Mouse (Mus musculus) intestine, embryonic 14.5 days (tissue): Measurements from ENCODE around the gene Gm17349. TPM values are rescaled to one million over a fixed set of nuclear protein-coding genes. Genes with fewer than 3 reads are reported as not detected.
A peak's percentile ranks its signal among the peaks of the same experiment; 100 is the strongest.

ENCODE experiments used
- ATAC-seq: fragments of 200-750 bp; cut with Nextera tagmentation; replicated peaks from 2 replicates; pipeline ENCODE4 v1.8.0; 2017; ENCODE audit warnings: low read depth, moderate number of reproducible peaks, moderate TSS enrichment, moderate library complexity; ENCODE audit not compliant: low FRiP score, low TSS enrichment
- DNase-seq: peaks from one replicate; pipeline ENCODE4 v3.0.0-alpha.2; 2018; ENCODE audit warnings: low spot score
- H3K27ac ChIP-seq: fragments of 300-500 bp; sonication (generic); 2 replicates; pipeline ENCODE4 v1.5.1; 2014; ENCODE audit warnings: low read depth, mild to moderate bottlenecking, control low read depth
- H3K27me3 ChIP-seq: fragments of 300-500 bp; sonication (generic); replicated peaks from 2 replicates; pipeline ENCODE4 v1.6.1; 2014; ENCODE audit warnings: low read length, control low read depth; ENCODE audit not compliant: control insufficient read depth, insufficient read depth
- H3K36me3 ChIP-seq: fragments of 300-500 bp; sonication (generic); 2 replicates; pipeline ENCODE4 v1.6.1; 2014; ENCODE audit warnings: low read length, control low read depth; ENCODE audit not compliant: control insufficient read depth, insufficient read depth
- H3K4me1 ChIP-seq: fragments of 300-500 bp; sonication (generic); replicated peaks from 2 replicates; pipeline ENCODE4 v1.6.1; 2014; ENCODE audit warnings: low read length, control low read depth, mixed read lengths; ENCODE audit not compliant: control insufficient read depth, insufficient read depth
- H3K4me2 ChIP-seq: fragments of 300-500 bp; sonication (generic); 2 replicates; pipeline ENCODE4 v1.6.1; 2014; ENCODE audit warnings: low read length
- H3K4me3 ChIP-seq: fragments of 300-500 bp; sonication (generic); 2 replicates; pipeline ENCODE4 v1.5.1; 2014; ENCODE audit warnings: low read depth, low read length, control low read depth, mixed read lengths
- H3K9ac ChIP-seq: fragments of 300-500 bp; sonication (generic); 2 replicates; pipeline ENCODE4 v1.6.1; 2014; ENCODE audit warnings: mild to moderate bottlenecking, low read length
- H3K9me3 ChIP-seq: fragments of 300-500 bp; sonication (generic); 2 replicates; pipeline ENCODE4 v1.6.1; 2016; ENCODE audit warnings: low read length, control low read depth; ENCODE audit not compliant: control insufficient read depth
- WGBS: fragments of 180-500 bp; shearing (Covaris S2); extraction: QIAGEN DNeasy Blood & Tissue Kit; methylation state at CpG from one replicate; pipeline ENCODE4 v1.1.7; 2014; 5-methylcytosine and 5-hydroxymethylcytosine counted together
- polyA plus RNA-seq: library from polyadenylated mRNA; unstranded; fragments of >200 nt; fragmentation: Nextera tagmentation; extraction: Ambion mirVana; gene quantifications from 2 replicates; pipeline ENCODE4 v1.2.1, GENCODE M21; 2014

Gm17349 gene
- polyA plus RNA-seq, 1 experiment from 2014 or later = not detected

- Histone ChIP-seq H3K9ac (no peak overlapping the region; the same call in 1 of the 2 replicates), H3K4me3 (no peak overlapping the region), H3K36me3 (peaks cover 13% of the 10 kb centered on the region), H3K27ac (peak overlapping the region; percentile 34; the same call in 1 of the 2 replicates), H3K9me3 (no peaks in the 10 kb centered on the region), H3K27me3 (no peaks in the 10 kb centered on the region), H3K4me2 (peak overlapping the region; percentile 55; the same call in 1 of the 2 replicates), H3K4me1 (peaks cover 14% of the 10 kb centered on the region)
- WGBS = 28% methylated on average over 11 of the region's 11 CpGs
- ATAC-seq = no peak
- DNase-seq = no peak
These were observed 18.4 kb upstream of the Gm17349 start for GRCm38 (mm10) chr15:99723515-99724291.

GRCm38 (mm10) chr15:99723120-99723514 is 17.8 kb upstream of the Gm17349 start:
- Histone ChIP-seq H3K27me3 (no peaks in the 10 kb centered on the region), H3K9ac (no peak overlapping the region), H3K36me3 (peaks cover 7% of the 10 kb centered on the region), H3K4me1 (peaks cover 14% of the 10 kb centered on the region), H3K4me2 (no peak overlapping the region), H3K27ac (no peak overlapping the region), H3K9me3 (no peaks in the 10 kb centered on the region), H3K4me3 (no peak overlapping the region)
- DNase-seq (no peak), ATAC-seq (no peak)
- 60% methylated on average over 10 of the region's 10 CpGs for WGBS

DNA sequence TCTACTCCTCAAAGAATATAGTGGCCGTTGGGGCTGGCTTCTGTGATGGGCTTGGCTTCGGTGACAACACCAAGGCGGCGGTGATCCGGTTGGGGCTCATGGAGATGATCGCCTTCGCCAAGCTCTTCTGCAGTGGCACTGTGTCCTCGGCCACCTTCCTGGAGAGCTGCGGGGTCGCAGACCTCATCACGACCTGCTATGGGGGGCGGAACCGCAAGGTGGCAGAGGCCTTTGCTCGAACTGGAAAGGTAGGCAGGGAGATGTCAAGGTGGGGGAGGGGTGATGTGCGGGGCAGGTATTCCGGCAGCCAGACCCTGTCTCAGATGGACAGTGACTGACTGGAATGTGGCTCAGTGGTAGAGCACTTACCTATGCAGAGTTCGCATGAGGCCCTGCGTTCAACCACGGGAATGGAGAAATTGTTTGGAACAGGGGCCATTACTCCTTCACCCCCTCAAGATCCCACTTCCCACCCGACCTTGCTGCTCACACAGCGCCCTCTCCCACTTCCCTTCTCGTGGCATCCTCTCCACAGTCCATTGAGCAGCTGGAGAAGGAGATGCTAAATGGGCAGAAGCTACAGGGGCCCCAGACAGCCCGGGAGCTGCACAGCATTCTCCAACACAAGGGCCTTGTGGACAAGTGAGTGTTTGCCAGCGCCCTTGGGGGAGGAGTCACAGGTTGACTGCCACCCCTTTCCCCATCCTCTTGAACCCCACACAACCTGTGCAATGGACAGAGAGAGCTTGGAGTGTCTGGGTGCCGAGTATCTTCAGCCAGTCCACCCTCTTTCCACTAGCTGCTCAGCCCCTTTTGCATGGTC is 16.8 kb upstream of the Gm17349 start:
- H3K4me1 ChIP-seq = peaks cover 14% of the 10 kb centered on the region
- H3K4me3 ChIP-seq = no peak overlapping the region
- H3K27me3 ChIP-seq = no peaks in the 10 kb centered on the region
- no peak overlapping the region for H3K27ac ChIP-seq
- DNase-seq (no peak), ATAC-seq (no peak)
- H3K4me2 ChIP-seq = no peak overlapping the region
- H3K9me3 ChIP-seq = no peaks in the 10 kb centered on the region
- no peaks in the 10 kb centered on the region for H3K36me3 ChIP-seq
- H3K9ac ChIP-seq = no peak overlapping the region
- WGBS = 78% methylated on average over 25 of the region's 25 CpGs

GRCm38 (mm10) chr15:99719865-99720264 is 14.6 kb upstream of the Gm17349 start:
- H3K4me3 ChIP-seq = no peak overlapping the region
- H3K4me2 ChIP-seq = no peak overlapping the region
- no peaks in the 10 kb centered on the region for H3K9me3 ChIP-seq
- 71% methylated on average over 8 of the region's 8 CpGs for WGBS
- no peaks in the 10 kb centered on the region for H3K27me3 ChIP-seq
- peaks cover 7% of the 10 kb centered on the region; the same call in 1 of the 2 replicates for H3K36me3 ChIP-seq
- DNase-seq (no peak), ATAC-seq (no peak)
- no peak overlapping the region for H3K27ac ChIP-seq
- no peak overlapping the region for H3K9ac ChIP-seq
- H3K4me1 ChIP-seq = peaks cover 11% of the 10 kb centered on the region

DNA sequence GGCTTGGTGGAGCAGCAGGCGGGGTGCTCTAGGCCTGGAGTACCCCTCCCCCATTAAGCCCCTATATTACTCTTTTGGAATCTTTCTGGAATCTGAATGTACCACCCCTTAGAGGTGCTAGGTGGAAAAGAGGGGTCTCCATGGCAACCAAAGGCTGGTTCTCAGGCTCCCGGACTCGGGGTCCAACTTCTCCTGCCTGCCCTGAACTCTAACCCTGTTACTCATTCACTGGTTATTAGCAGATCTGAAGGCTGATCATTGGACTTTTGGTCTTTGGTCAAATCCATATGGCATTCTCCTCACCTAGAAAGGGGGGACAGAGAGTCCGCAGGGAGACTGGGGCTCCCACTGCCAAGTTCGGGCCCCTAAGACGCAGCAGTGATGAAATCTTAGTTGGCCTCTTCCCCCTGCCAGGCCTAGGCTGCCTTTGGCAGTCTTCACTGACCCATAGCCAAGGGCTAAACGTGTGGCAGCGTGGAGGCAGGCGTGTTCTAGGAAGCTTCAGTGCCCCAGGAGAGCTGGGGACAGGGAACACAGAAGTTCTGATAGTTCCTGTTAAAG is 13.3 kb upstream of the Gm17349 start:
- 88% methylated on average over 9 of the region's 9 CpGs for WGBS
- Histone ChIP-seq H3K9me3 (no peaks in the 10 kb centered on the region), H3K9ac (no peak overlapping the region), H3K4me2 (no peak overlapping the region), H3K27ac (no peak overlapping the region), H3K4me1 (peaks cover 2% of the 10 kb centered on the region), H3K36me3 (peaks cover 16% of the 10 kb centered on the region), H3K27me3 (no peaks in the 10 kb centered on the region), H3K4me3 (no peak overlapping the region)
- ATAC-seq (no peak), DNase-seq (no peak)

DNA sequence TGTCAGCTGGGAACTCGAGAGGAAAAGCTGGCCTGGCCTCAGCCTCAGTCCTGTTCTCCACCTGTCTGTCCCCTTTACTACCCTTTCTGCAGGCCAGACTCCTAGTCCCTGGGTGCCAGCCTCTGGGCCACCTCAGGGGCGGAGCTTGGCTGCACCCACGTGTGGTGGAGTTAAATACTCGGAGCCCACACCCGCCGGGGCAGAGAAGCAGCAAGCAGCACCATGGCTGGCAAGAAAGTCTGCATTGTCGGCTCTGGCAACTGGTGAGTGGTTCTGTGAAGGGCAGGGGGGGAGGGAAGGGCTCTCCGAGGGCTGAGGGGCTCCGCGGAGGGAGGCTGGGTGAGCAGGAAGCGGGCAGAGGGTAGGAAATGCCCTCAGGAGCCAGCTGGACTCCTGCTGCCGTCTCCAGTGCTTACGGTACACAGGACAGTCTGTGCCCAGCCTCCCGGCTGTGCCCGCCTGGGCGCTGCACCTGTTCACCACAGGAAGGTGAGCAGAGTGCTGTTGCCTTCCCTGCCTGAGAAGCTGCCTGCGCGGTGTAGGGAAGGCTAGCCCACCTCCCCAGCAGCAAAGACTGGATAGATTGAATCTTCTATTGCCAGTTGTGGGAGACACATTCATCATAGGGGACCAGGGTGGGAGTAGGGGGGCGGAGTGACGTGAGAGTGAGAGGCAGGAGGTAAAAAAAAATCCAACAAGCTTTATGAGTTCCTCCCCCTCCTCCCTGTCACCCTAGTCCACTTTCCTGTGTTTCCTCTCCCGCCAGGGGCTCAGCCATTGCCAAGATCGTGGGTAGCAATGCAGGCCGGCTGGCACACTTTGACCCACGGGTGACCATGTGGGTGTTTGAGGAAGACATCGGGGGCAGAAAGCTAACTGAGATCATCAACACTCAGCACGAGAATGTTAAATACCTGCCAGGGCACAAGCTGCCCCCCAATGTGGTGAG is 12.4 kb upstream of the Gm17349 start, which contains the start of gene Gpd1:
Gene Gpd1 (plus strand): TSS at position 130 of the 949 bp plus-strand sequence.
- ATAC-seq (no peak), DNase-seq (no peak)
- Histone ChIP-seq H3K9me3 (no peaks in the 10 kb centered on the region), H3K36me3 (peaks cover 24% of the 10 kb centered on the region), H3K27me3 (no peaks in the 10 kb centered on the region), H3K4me1 (no peaks in the 10 kb centered on the region), H3K9ac (no peak within 1 kb of the TSS), H3K4me3 (no peak within 1 kb of the TSS), H3K4me2 (no peak within 1 kb of the TSS), H3K27ac (no peak within 1 kb of the TSS)
- 66% methylated on average over 26 of the region's 26 CpGs for WGBS

- ATAC-seq = no peak
- Histone ChIP-seq H3K36me3 (peaks cover 33% of the 10 kb centered on the region), H3K4me3 (no peak overlapping the region), H3K27me3 (no peaks in the 10 kb centered on the region), H3K27ac (no peak overlapping the region), H3K4me2 (no peak overlapping the region), H3K4me1 (no peaks in the 10 kb centered on the region), H3K9me3 (no peaks in the 10 kb centered on the region), H3K9ac (no peak overlapping the region)
- WGBS = 88% methylated on average over 12 of the region's 12 CpGs
- no peak for DNase-seq
These were observed 11.5 kb upstream of the Gm17349 start for GRCm38 (mm10) chr15:99716814-99717213.
